Mouse (Mus musculus): Measurements from ENCODE around the gene Pinlyp.
A peak's percentile ranks its signal among the peaks of the same experiment; 100 is the strongest.

Gene Pinlyp

DNA sequence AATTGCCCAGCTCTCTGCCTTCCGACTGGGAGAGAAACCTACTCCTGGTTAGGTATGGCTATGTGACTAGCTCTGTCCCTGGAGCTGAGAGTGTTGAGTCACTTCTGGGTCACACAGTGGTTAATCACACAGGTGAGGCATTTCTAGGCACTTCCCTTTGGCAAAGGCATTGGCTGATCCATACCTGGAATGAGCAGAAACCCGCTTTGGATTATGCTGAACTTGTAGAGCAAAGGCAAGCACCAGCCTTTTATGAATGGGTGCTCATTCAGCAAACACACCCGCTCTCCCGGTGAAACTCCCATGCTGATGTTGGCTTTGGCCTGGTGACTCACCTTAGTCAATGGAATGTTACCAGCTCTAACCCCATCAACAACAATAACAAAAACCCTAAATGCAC is 6.2 kb downstream of the Pinlyp start:
- H3K36me3 ChIP-seq (ENCODE audit: control insufficient read depth, insufficient read depth, low read length, poor library complexity, severe bottlenecking): peaks cover 3% of the 10 kb centered on the region; the same call in 1 of the 2 replicates
- no peak for DNase-seq (ENCODE audit: low read depth, low spot score)
- H3K27me3 ChIP-seq (ENCODE audit: control insufficient read depth, insufficient read depth, low read length, poor library complexity, severe bottlenecking): no peaks in the 10 kb centered on the region

- H3K36me3 ChIP-seq (ENCODE audit: control insufficient read depth, insufficient read depth, low read length, poor library complexity, severe bottlenecking): peaks cover 7% of the 10 kb centered on the region; the same call in 1 of the 2 replicates
These were observed 7.2 kb downstream of the Pinlyp start for GRCm38 (mm10) chr7:24538701-24539100.

GRCm38 (mm10) chr7:24538154-24538553 is 7.8 kb downstream of the Pinlyp start:
- Histone ChIP-seq H3K27me3 (ENCODE audit: control insufficient read depth, insufficient read depth, low read length, poor library complexity, severe bottlenecking) (no peaks in the 10 kb centered on the region), H3K36me3 (ENCODE audit: control insufficient read depth, insufficient read depth, low read length, poor library complexity, severe bottlenecking) (peaks cover 9% of the 10 kb centered on the region; the same call in 1 of the 2 replicates)
- no peak for DNase-seq (ENCODE audit: low read depth, low spot score)

More at GRCm38 (mm10) chr7:24538701-24539100, 7.2 kb downstream of the Pinlyp start:
- no peaks in the 10 kb centered on the region for H3K27me3 ChIP-seq (ENCODE audit: control insufficient read depth, insufficient read depth, low read length, poor library complexity, severe bottlenecking)
- DNase-seq (ENCODE audit: low read depth, low spot score): no peak

- no peak for DNase-seq (ENCODE audit: low read depth, low spot score)
- H3K36me3 ChIP-seq (ENCODE audit: control insufficient read depth, insufficient read depth, low read length, poor library complexity, severe bottlenecking): peaks cover 9% of the 10 kb centered on the region; the same call in 1 of the 2 replicates
- H3K27me3 ChIP-seq (ENCODE audit: control insufficient read depth, insufficient read depth, low read length, poor library complexity, severe bottlenecking): no peaks in the 10 kb centered on the region
These were observed 8.3 kb downstream of the Pinlyp start for GRCm38 (mm10) chr7:24537591-24537990.

DNA sequence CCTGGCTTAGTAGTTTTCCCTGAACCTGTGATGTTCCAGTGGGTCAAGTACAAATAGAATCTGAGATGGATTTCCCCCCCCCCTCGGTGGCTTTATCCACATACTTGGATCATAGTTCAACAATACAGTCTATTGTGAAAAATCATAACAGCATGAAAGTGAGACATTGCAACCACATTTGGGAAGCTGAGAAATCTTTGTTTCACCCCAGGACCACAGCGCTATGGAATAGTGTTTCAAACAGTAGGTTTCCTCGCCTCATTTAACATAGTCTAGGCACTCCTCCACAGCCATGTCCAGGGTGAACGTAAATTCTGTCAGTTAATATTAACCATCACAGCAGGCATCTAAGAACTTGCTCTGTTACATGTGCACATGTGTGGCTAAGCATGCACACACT is 8.8 kb downstream of the Pinlyp start:
- Histone ChIP-seq H3K36me3 (ENCODE audit: control insufficient read depth, insufficient read depth, low read length, poor library complexity, severe bottlenecking) (peaks cover 9% of the 10 kb centered on the region; the same call in 1 of the 2 replicates), H3K27me3 (ENCODE audit: control insufficient read depth, insufficient read depth, low read length, poor library complexity, severe bottlenecking) (no peaks in the 10 kb centered on the region)
- DNase-seq (ENCODE audit: low read depth, low spot score): no peak

GRCm38 (mm10) chr7:24534301-24534700 is 11.6 kb downstream of the Pinlyp start:
- no peak for DNase-seq (ENCODE audit: low read depth, low spot score)
- Histone ChIP-seq H3K27me3 (ENCODE audit: control insufficient read depth, insufficient read depth, low read length, poor library complexity, severe bottlenecking) (no peaks in the 10 kb centered on the region), H3K36me3 (ENCODE audit: control insufficient read depth, insufficient read depth, low read length, poor library complexity, severe bottlenecking) (peaks cover 9% of the 10 kb centered on the region; the same call in 1 of the 2 replicates)

DNA sequence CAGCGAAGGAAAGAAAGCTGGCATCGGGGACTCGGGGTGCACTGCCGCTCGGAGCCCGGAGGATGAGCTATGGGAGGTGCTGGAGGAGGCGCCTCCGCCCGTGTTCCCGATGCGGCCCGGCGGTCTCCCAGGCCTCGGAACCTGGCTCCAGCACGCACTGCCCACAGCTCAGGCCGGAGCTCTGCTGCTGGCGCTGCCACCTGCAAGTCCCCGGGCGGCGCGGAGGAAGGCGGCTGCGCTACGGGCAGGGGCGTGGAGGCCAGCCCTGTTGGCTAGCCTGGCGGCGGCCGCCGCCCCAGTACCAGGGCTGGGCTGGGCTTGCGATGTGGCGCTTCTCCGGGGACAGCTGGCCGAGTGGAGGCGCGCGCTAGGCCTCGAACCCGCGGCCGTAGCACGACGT is 12.1 kb downstream of the Pinlyp start:
- no peak for DNase-seq (ENCODE audit: low read depth, low spot score)

GRCm38 (mm10) chr7:24533031-24533571 is 12.8 kb downstream of the Pinlyp start:
- Histone ChIP-seq H3K36me3 (ENCODE audit: control insufficient read depth, insufficient read depth, low read length, poor library complexity, severe bottlenecking) (peaks cover 9% of the 10 kb centered on the region; the same call in 1 of the 2 replicates), H3K27me3 (ENCODE audit: control insufficient read depth, insufficient read depth, low read length, poor library complexity, severe bottlenecking) (no peaks in the 10 kb centered on the region)
- DNase-seq (ENCODE audit: low read depth, low spot score): no peak

More for the DNA sequence above, 12.1 kb downstream of the Pinlyp start:
- no peaks in the 10 kb centered on the region for H3K27me3 ChIP-seq (ENCODE audit: control insufficient read depth, insufficient read depth, low read length, poor library complexity, severe bottlenecking)
- peaks cover 9% of the 10 kb centered on the region; the same call in 1 of the 2 replicates for H3K36me3 ChIP-seq (ENCODE audit: control insufficient read depth, insufficient read depth, low read length, poor library complexity, severe bottlenecking)

GRCm38 (mm10) chr7:24531211-24531971 is 14.5 kb downstream of the Pinlyp start:
- Histone ChIP-seq H3K27me3 (ENCODE audit: control insufficient read depth, insufficient read depth, low read length, poor library complexity, severe bottlenecking) (no peaks in the 10 kb centered on the region), H3K36me3 (ENCODE audit: control insufficient read depth, insufficient read depth, low read length, poor library complexity, severe bottlenecking) (peaks cover 9% of the 10 kb centered on the region; the same call in 1 of the 2 replicates)
- peak; percentile 81 for DNase-seq (ENCODE audit: low read depth, low spot score)

- peak; percentile 100 for DNase-seq (ENCODE audit: low read depth, low spot score)
- Histone ChIP-seq H3K27me3 (ENCODE audit: control insufficient read depth, insufficient read depth, low read length, poor library complexity, severe bottlenecking) (no peaks in the 10 kb centered on the region), H3K36me3 (ENCODE audit: control insufficient read depth, insufficient read depth, low read length, poor library complexity, severe bottlenecking) (peaks cover 9% of the 10 kb centered on the region; the same call in 1 of the 2 replicates)
These were observed 15.6 kb downstream of the Pinlyp start, which contains the start of gene Irgq for GRCm38 (mm10) chr7:24530062-24530931. Gene Irgq, plus strand, starts transcription at chr7:24530689.

DNA sequence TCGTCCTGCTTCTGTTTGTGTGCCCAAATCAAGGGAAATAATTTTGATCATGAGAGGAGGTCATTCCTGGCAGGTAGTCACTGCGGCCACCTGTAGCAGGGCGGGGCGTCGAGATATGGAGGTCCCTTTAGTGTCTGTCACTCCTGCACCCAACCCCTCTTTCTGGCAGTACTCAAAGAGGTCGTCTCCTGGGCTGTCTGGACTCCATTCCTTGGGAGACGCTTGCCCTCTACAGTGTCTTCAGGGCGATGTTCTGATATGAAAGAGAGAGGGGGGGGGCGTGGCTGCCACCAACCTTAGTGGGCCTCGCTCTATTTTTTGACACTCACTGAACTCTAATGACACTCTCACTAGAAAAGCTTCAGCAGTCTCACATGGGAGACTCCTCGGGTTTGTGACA is 16.3 kb downstream of the Pinlyp start:
- DNase-seq (ENCODE audit: low read depth, low spot score): no peak
- Histone ChIP-seq H3K27me3 (ENCODE audit: control insufficient read depth, insufficient read depth, low read length, poor library complexity, severe bottlenecking) (no peaks in the 10 kb centered on the region), H3K36me3 (ENCODE audit: control insufficient read depth, insufficient read depth, low read length, poor library complexity, severe bottlenecking) (peaks cover 6% of the 10 kb centered on the region; the same call in 1 of the 2 replicates)

GRCm38 (mm10) chr7:24528861-24529260 is 17.1 kb downstream of the Pinlyp start:
- Histone ChIP-seq H3K27me3 (ENCODE audit: control insufficient read depth, insufficient read depth, low read length, poor library complexity, severe bottlenecking) (no peaks in the 10 kb centered on the region), H3K36me3 (ENCODE audit: control insufficient read depth, insufficient read depth, low read length, poor library complexity, severe bottlenecking) (peaks cover 3% of the 10 kb centered on the region; the same call in 1 of the 2 replicates)
- DNase-seq (ENCODE audit: low read depth, low spot score): no peak

GRCm38 (mm10) chr7:24525686-24526420 is 20.1 kb downstream of the Pinlyp start:
- no peak for DNase-seq (ENCODE audit: low read depth, low spot score)
- H3K36me3 ChIP-seq (ENCODE audit: control insufficient read depth, insufficient read depth, low read length, poor library complexity, severe bottlenecking): no peaks in the 10 kb centered on the region

GRCm38 (mm10) chr7:24524978-24525377 is 20.9 kb downstream of the Pinlyp start:
- Histone ChIP-seq H3K36me3 (ENCODE audit: control insufficient read depth, insufficient read depth, low read length, poor library complexity, severe bottlenecking) (no peaks in the 10 kb centered on the region), H3K27me3 (ENCODE audit: control insufficient read depth, insufficient read depth, low read length, poor library complexity, severe bottlenecking) (no peaks in the 10 kb centered on the region)
- DNase-seq (ENCODE audit: low read depth, low spot score): peak; percentile 36

More at GRCm38 (mm10) chr7:24525686-24526420, 20.1 kb downstream of the Pinlyp start:
- no peaks in the 10 kb centered on the region for H3K27me3 ChIP-seq (ENCODE audit: control insufficient read depth, insufficient read depth, low read length, poor library complexity, severe bottlenecking)

Data from splenic B cell, adult 2 months (primary cell).